Mouse (Mus musculus): ENCODE results near the gene Fos. TPM values are rescaled to one million over a fixed set of nuclear protein-coding genes. Genes with fewer than 3 reads are reported as not detected.

The Fos gene
- polyA plus RNA-seq, 1 experiment, result 64.0 TPM

GRCm38 (mm10) chr12:85484655-85485054 lies 11.0 kb downstream of the Fos start:
- peaks cover 19% of the 10 kb centered on the region for H3K4me1 ChIP-seq (ENCODE audit: control insufficient read depth, insufficient read depth, low read length)
- TF ChIP-seq POLR2A (IDR thresholded peaks at IDR 0.05; ENCODE audit: borderline replicate concordance, low read depth, low read length), result no peak
- TF ChIP-seq CTCF (IDR thresholded peaks at IDR 0.05; ENCODE audit: low read depth, low read length), result no peak
- H3K4me3 ChIP-seq (ENCODE audit: insufficient read depth, low read length), result no peak overlapping the region
- H3K27ac ChIP-seq (ENCODE audit: insufficient read depth, low read depth, low read length), result no peak overlapping the region

- Histone ChIP-seq H3K4me3 (ENCODE audit: insufficient read depth, low read length) (peak overlapping the region; percentile 87), H3K27ac (ENCODE audit: insufficient read depth, low read depth, low read length) (peak overlapping the region; percentile 71), H3K4me1 (ENCODE audit: control insufficient read depth, insufficient read depth, low read length) (peaks cover 32% of the 10 kb centered on the region)
- TF ChIP-seq POLR2A (IDR thresholded peaks at IDR 0.05; ENCODE audit: borderline replicate concordance, low read depth, low read length), result no peak
- no peak for TF ChIP-seq CTCF (IDR thresholded peaks at IDR 0.05; ENCODE audit: low read depth, low read length)
Observed at GRCm38 (mm10) chr12:85485890-85486765, 12.4 kb downstream of the Fos start.

- TF ChIP-seq POLR2A (IDR thresholded peaks at IDR 0.05; ENCODE audit: borderline replicate concordance, low read depth, low read length) (no peak), CTCF (IDR thresholded peaks at IDR 0.05; ENCODE audit: low read depth, low read length) (no peak)
- Histone ChIP-seq H3K4me1 (ENCODE audit: control insufficient read depth, insufficient read depth, low read length) (peaks cover 35% of the 10 kb centered on the region), H3K4me3 (ENCODE audit: insufficient read depth, low read length) (peak overlapping the region; percentile 87), H3K27ac (ENCODE audit: insufficient read depth, low read depth, low read length) (peak overlapping the region; percentile 71)
Observed at GRCm38 (mm10) chr12:85486766-85487069, 13.0 kb downstream of the Fos start.

GRCm38 (mm10) chr12:85487545-85488141 lies 14.0 kb downstream of the Fos start:
- peaks cover 38% of the 10 kb centered on the region for H3K4me1 ChIP-seq (ENCODE audit: control insufficient read depth, insufficient read depth, low read length)
- peak overlapping the region; percentile 87 for H3K4me3 ChIP-seq (ENCODE audit: insufficient read depth, low read length)
- H3K27ac ChIP-seq (ENCODE audit: insufficient read depth, low read depth, low read length), result peak overlapping the region; percentile 30
- TF ChIP-seq POLR2A (IDR thresholded peaks at IDR 0.05; ENCODE audit: borderline replicate concordance, low read depth, low read length) (no peak), CTCF (IDR thresholded peaks at IDR 0.05; ENCODE audit: low read depth, low read length) (peak; percentile 65)

- peak overlapping the region; percentile 90 for H3K27ac ChIP-seq (ENCODE audit: insufficient read depth, low read depth, low read length)
- no peak overlapping the region for H3K4me3 ChIP-seq (ENCODE audit: insufficient read depth, low read length)
- peaks cover 38% of the 10 kb centered on the region for H3K4me1 ChIP-seq (ENCODE audit: control insufficient read depth, insufficient read depth, low read length)
- TF ChIP-seq CTCF (IDR thresholded peaks at IDR 0.05; ENCODE audit: low read depth, low read length) (no peak), POLR2A (IDR thresholded peaks at IDR 0.05; ENCODE audit: borderline replicate concordance, low read depth, low read length) (no peak)
Observed at GRCm38 (mm10) chr12:85489232-85489886, 15.7 kb downstream of the Fos start.

GRCm38 (mm10) chr12:85490096-85490820 lies 16.6 kb downstream of the Fos start:
- peak overlapping the region; percentile 90 for H3K27ac ChIP-seq (ENCODE audit: insufficient read depth, low read depth, low read length)

GRCm38 (mm10) chr12:85490991-85491390 lies 17.3 kb downstream of the Fos start:
- Histone ChIP-seq H3K4me1 (ENCODE audit: control insufficient read depth, insufficient read depth, low read length) (peaks cover 38% of the 10 kb centered on the region), H3K27ac (ENCODE audit: insufficient read depth, low read depth, low read length) (peak overlapping the region; percentile 90), H3K4me3 (ENCODE audit: insufficient read depth, low read length) (no peak overlapping the region)
- TF ChIP-seq POLR2A (IDR thresholded peaks at IDR 0.05; ENCODE audit: borderline replicate concordance, low read depth, low read length), result no peak
- no peak for TF ChIP-seq CTCF (IDR thresholded peaks at IDR 0.05; ENCODE audit: low read depth, low read length)

More at GRCm38 (mm10) chr12:85490096-85490820, 16.6 kb downstream of the Fos start:
- H3K4me1 ChIP-seq (ENCODE audit: control insufficient read depth, insufficient read depth, low read length), result peaks cover 38% of the 10 kb centered on the region
- TF ChIP-seq CTCF (IDR thresholded peaks at IDR 0.05; ENCODE audit: low read depth, low read length) (no peak), POLR2A (IDR thresholded peaks at IDR 0.05; ENCODE audit: borderline replicate concordance, low read depth, low read length) (no peak)
- no peak overlapping the region for H3K4me3 ChIP-seq (ENCODE audit: insufficient read depth, low read length)

- peak; percentile 96 for TF ChIP-seq CTCF (IDR thresholded peaks at IDR 0.05; ENCODE audit: low read depth, low read length)
- no peak for TF ChIP-seq POLR2A (IDR thresholded peaks at IDR 0.05; ENCODE audit: borderline replicate concordance, low read depth, low read length)
- Histone ChIP-seq H3K4me1 (ENCODE audit: control insufficient read depth, insufficient read depth, low read length) (peaks cover 40% of the 10 kb centered on the region), H3K27ac (ENCODE audit: insufficient read depth, low read depth, low read length) (peak overlapping the region; percentile 3; the same call in 1 of the 2 replicates), H3K4me3 (ENCODE audit: insufficient read depth, low read length) (no peak overlapping the region)
Observed at GRCm38 (mm10) chr12:85492084-85492645, 18.5 kb downstream of the Fos start.

- TF ChIP-seq POLR2A (IDR thresholded peaks at IDR 0.05; ENCODE audit: borderline replicate concordance, low read depth, low read length) (no peak), CTCF (IDR thresholded peaks at IDR 0.05; ENCODE audit: low read depth, low read length) (no peak)
- Histone ChIP-seq H3K27ac (ENCODE audit: insufficient read depth, low read depth, low read length) (no peak overlapping the region), H3K4me1 (ENCODE audit: control insufficient read depth, insufficient read depth, low read length) (peaks cover 15% of the 10 kb centered on the region), H3K4me3 (ENCODE audit: insufficient read depth, low read length) (no peak overlapping the region)
Observed at GRCm38 (mm10) chr12:85496336-85496735, 22.6 kb downstream of the Fos start.

Data from bone marrow macrophage, adult 2 months (primary cell).